Mouse (Mus musculus): ENCODE data around the gene Gimap3. TPM values are rescaled to one million over a fixed set of nuclear protein-coding genes. Genes with fewer than 3 reads are reported as not detected.

Gene Gimap3
- polyA plus RNA-seq, 1 experiment from 2014 or later, result not detected

DNA sequence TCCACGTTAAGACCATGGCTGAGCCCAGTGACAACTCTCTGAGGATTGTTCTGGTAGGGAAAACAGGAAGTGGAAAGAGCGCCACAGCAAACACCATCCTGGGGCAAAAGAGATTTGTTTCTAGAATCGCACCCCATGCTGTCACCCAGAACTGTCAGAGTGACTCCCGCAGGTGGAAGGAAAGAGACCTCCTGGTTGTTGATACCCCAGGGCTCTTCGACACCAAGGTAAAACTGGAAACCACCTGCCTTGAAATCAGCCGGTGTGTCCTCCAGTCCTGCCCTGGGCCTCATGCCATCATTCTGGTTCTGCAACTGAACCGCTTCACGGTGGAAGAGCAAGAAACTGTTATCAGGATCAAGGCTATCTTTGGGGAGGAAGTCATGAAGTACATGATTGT is 47.2 kb downstream of the Gimap3 start:
- Histone ChIP-seq H3K36me3 (no peaks in the 10 kb centered on the region), H3K27me3 (no peaks in the 10 kb centered on the region), H3K27ac (no peak overlapping the region), H3K4me3 (no peak overlapping the region), H3K9me3 (replicated peaks) (no peaks in the 10 kb centered on the region), H3K4me2 (no peak overlapping the region), H3K4me1 (replicated peaks) (peaks cover 9% of the 10 kb centered on the region), H3K9ac (no peak overlapping the region)
- ATAC-seq (replicated peaks; ENCODE audit: insufficient number of reproducible peaks, insufficient read depth, low FRiP score, low read depth), result no peak
- 66% methylated on average over 8 of the region's 8 CpGs for WGBS

DNA sequence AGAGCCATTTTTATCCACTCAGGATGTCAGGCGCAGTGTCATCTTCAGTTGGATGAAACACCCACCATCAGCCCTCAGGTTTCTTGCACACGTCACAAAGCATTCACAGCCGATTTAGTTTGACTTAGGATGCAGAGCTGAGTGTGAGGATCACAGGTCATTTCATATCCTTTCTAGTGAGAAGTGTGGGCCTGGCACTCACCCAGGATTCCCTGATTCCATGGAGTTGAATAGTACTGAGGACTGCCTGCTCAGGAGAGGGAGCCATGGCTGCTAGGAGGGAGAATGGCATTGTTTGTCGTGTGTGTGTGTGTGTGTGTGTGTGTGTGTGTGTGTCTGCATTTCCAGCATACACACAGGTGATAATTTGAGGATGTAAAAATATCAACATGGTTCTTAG is 50.3 kb downstream of the Gimap3 start:
- peaks cover 2% of the 10 kb centered on the region for H3K4me1 ChIP-seq (replicated peaks)
- no peaks in the 10 kb centered on the region for H3K9me3 ChIP-seq (replicated peaks)
- WGBS, result 68% methylated on average over 4 of the region's 4 CpGs
- H3K4me3 ChIP-seq, result no peak overlapping the region
- H3K27ac ChIP-seq, result no peak overlapping the region
- no peaks in the 10 kb centered on the region for H3K36me3 ChIP-seq
- no peak overlapping the region for H3K9ac ChIP-seq
- no peak overlapping the region for H3K4me2 ChIP-seq
- no peak for ATAC-seq (replicated peaks; ENCODE audit: insufficient number of reproducible peaks, insufficient read depth, low FRiP score, low read depth)
- no peaks in the 10 kb centered on the region for H3K27me3 ChIP-seq

- no peak for ATAC-seq (replicated peaks; ENCODE audit: insufficient number of reproducible peaks, insufficient read depth, low FRiP score, low read depth)
- Histone ChIP-seq H3K9me3 (replicated peaks) (no peaks in the 10 kb centered on the region), H3K4me3 (no peak within 1 kb of the TSS), H3K4me2 (no peak within 1 kb of the TSS), H3K27ac (no peak within 1 kb of the TSS), H3K27me3 (no peaks in the 10 kb centered on the region), H3K36me3 (no peaks in the 10 kb centered on the region), H3K9ac (no peak within 1 kb of the TSS), H3K4me1 (replicated peaks) (no peaks in the 10 kb centered on the region)
- 49% methylated on average over 2 of the region's 2 CpGs for WGBS
These were observed 52.2 kb downstream of the Gimap3 start, which contains the start of the genes Gm28053 and Gimap7 for GRCm38 (mm10) chr6:48718455-48718854. TSS of gene Gm28053 (plus strand) at chr6:48718607. TSS of gene Gimap7 (plus strand) at chr6:48718621.

Other genes starting within 250 kb of the Gimap3 start
- gene Atp6v0e2, start 233.2 kb downstream of the Gimap3 start, polyA plus RNA-seq (2015; fragmentation: Nextera tagmentation; extraction: Ambion mirVana), result 17.5 and 18.6 TPM in 2 replicates
- 6.0 and 7.0 TPM in 2 replicates for gene Lrrc61, start 216.1 kb downstream of the Gimap3 start, polyA plus RNA-seq (2015; fragmentation: Nextera tagmentation; extraction: Ambion mirVana)
- 50.4 and 53.8 TPM in 2 replicates for gene Rarres2, start 198.1 kb downstream of the Gimap3 start, polyA plus RNA-seq (2015; fragmentation: Nextera tagmentation; extraction: Ambion mirVana)
- gene Gm45021, start 181.2 kb downstream of the Gimap3 start, polyA plus RNA-seq (2015; fragmentation: Nextera tagmentation; extraction: Ambion mirVana), result 0.70 TPM in 1 of 2 replicates, not detected in the other
- 23.4 and 28.1 TPM in 2 replicates for gene Repin1, start 177.0 kb downstream of the Gimap3 start, polyA plus RNA-seq (2015; fragmentation: Nextera tagmentation; extraction: Ambion mirVana)
- gene Gm44965, start 176.9 kb downstream of the Gimap3 start, polyA plus RNA-seq (2015; fragmentation: Nextera tagmentation; extraction: Ambion mirVana), result not detected in 2 replicates
- 5.7 and 7.3 TPM in 2 replicates for gene Zfp775, start 168.8 kb downstream of the Gimap3 start, polyA plus RNA-seq (2015; fragmentation: Nextera tagmentation; extraction: Ambion mirVana)
- gene AI854703, start 144.1 kb downstream of the Gimap3 start, polyA plus RNA-seq (2015; fragmentation: Nextera tagmentation; extraction: Ambion mirVana), result 0.94 and 1.0 TPM in 2 replicates
- gene Gimap8, start 123.6 kb downstream of the Gimap3 start, polyA plus RNA-seq (2015; fragmentation: Nextera tagmentation; extraction: Ambion mirVana), result 1.6 and 1.7 TPM in 2 replicates
- 7.9 and 10.3 TPM in 2 replicates for gene Gimap9, start 94.7 kb downstream of the Gimap3 start, polyA plus RNA-seq (2015; fragmentation: Nextera tagmentation; extraction: Ambion mirVana)
- gene Gimap4, start 86.3 kb downstream of the Gimap3 start, polyA plus RNA-seq (2015; fragmentation: Nextera tagmentation; extraction: Ambion mirVana), result 23.5 and 27.1 TPM in 2 replicates
- 32.3 and 35.6 TPM in 2 replicates for gene Gimap6, start 62.6 kb downstream of the Gimap3 start, polyA plus RNA-seq (2015; fragmentation: Nextera tagmentation; extraction: Ambion mirVana)
- gene Gm28053, start 52.2 kb downstream of the Gimap3 start, polyA plus RNA-seq (2015; fragmentation: Nextera tagmentation; extraction: Ambion mirVana), result 3.3 and 4.6 TPM in 2 replicates
- gene Gimap7, start 52.2 kb downstream of the Gimap3 start, polyA plus RNA-seq (2015; fragmentation: Nextera tagmentation; extraction: Ambion mirVana), result 0.23 and 0.27 TPM in 2 replicates
- gene Gimap1, start 31.8 kb downstream of the Gimap3 start, polyA plus RNA-seq (2015; fragmentation: Nextera tagmentation; extraction: Ambion mirVana), result 26.4 and 31.6 TPM in 2 replicates
- 6.2 and 9.4 TPM in 2 replicates for gene Gimap5, start 24.7 kb downstream of the Gimap3 start, polyA plus RNA-seq (2015; fragmentation: Nextera tagmentation; extraction: Ambion mirVana)
- 59.6 and 88.1 TPM in 2 replicates for gene Tmem176a, start 70.1 kb upstream of the Gimap3 start, polyA plus RNA-seq (2015; fragmentation: Nextera tagmentation; extraction: Ambion mirVana)
- gene Tmem176b, start 70.6 kb upstream of the Gimap3 start, polyA plus RNA-seq (2015; fragmentation: Nextera tagmentation; extraction: Ambion mirVana), result 191 and 255 TPM in 2 replicates
- gene Aoc1, start 102.0 kb upstream of the Gimap3 start, polyA plus RNA-seq (2015; fragmentation: Nextera tagmentation; extraction: Ambion mirVana), result not detected in 2 replicates
- gene 1600015I10Rik, start 159.0 kb upstream of the Gimap3 start, polyA plus RNA-seq (2015; fragmentation: Nextera tagmentation; extraction: Ambion mirVana), result not detected in 2 replicates
- gene Doxl2, start 204.1 kb upstream of the Gimap3 start, polyA plus RNA-seq (2015; fragmentation: Nextera tagmentation; extraction: Ambion mirVana), result not detected in 2 replicates
- not detected in 2 replicates for gene Svs1, start 216.0 kb upstream of the Gimap3 start, polyA plus RNA-seq (2015; fragmentation: Nextera tagmentation; extraction: Ambion mirVana)